Mouse (Mus musculus): ENCODE data around the gene Zfp207.
"Not testable (repeated sequence)": the region's sequence is repeated elsewhere in the genome, so short reads cannot be mapped to it uniquely, and the experiment has no call there.

Gene Zfp207

GRCm38 (mm10) chr11:80383019-80383625 is at the start of gene Zfp207:
Gene Zfp207, plus strand, starts transcription at chr11:80383279.
- peak; percentile 99 for DNase-seq

DNA sequence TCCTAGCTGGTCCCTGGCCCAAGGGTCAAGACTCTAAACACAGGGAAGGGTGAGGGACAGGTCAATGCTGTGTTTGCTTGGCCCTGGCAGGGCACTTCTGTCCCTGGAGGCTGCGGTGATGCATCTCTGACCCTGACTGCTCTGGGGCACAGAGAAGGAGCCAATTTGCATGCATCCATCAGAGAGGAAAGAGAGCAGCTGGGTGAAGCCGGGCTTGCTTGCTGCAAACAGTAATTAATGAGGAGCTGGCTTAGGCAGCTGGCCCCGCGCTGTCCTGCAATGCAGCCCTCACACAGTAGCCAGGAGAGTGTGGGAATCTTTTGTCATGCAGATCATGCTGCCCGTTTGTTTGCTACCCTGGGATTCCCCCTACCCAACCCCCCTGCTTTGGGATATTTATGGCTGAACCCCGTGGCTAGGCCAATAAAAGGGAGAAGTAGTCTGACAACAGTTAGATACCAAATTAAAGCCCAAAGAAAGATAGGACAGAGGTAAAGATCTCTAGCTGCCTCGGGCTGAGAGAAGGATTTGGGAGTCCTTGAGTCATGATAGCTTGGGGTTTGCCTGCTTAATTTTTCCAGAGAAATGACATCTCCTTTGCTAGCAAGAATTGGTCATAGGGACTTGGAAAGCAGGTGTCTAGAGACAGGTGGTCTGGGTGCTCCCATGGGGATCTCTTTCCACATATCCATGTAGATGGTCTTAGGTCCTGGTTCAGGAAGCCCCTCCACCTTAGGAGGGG is 47.3 kb upstream of the Zfp207 start:
- DNase-seq = no peak

DNA sequence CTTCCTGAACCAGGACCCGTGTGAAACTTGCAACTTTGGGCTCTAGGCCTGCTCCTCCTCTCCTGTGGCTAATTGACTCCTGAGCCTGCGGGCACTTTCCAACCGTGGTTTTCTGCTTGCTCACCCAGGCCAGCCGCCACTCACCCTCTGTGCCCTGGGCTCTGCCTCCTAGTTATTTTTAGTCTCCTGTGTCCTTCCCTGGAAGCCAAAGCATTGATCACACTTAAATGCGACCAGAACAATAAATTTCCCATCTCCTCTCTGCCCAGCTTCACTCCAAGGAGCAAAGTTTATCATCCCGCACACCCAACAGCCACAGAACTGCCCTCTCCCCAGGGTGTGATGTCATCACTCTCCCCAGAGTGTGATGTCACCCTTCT is 46.7 kb upstream of the Zfp207 start:
- no peak for DNase-seq

GRCm38 (mm10) chr11:80342482-80342881 is 40.6 kb upstream of the Zfp207 start:
- no peak for DNase-seq

- DNase-seq = peak; percentile 88 to 91
These were observed 31.1 kb upstream of the Zfp207 start for GRCm38 (mm10) chr11:80351832-80352430.

- DNase-seq = no peak
These were observed 28.2 kb upstream of the Zfp207 start for GRCm38 (mm10) chr11:80354832-80355231.

DNA sequence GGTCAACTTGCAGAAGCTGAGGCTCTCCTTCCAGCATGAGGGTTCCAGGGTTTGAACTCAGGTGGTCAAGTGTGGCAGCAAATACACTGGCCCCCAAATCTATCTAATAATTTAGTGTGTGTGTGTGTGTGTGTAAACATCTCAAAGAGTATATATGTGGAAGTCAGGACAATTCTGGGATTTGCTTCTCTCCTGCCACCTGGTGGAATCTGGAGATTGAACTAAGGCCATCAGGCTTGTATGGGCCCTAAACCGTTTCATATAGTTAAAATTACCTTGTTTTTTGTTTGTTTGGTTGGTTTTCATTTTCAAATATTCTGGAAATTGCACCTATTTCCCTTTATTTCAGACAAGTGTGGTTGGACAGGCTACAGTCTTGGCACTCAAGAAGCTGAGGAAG is 14.1 kb upstream of the Zfp207 start:
- no peak for DNase-seq

DNA sequence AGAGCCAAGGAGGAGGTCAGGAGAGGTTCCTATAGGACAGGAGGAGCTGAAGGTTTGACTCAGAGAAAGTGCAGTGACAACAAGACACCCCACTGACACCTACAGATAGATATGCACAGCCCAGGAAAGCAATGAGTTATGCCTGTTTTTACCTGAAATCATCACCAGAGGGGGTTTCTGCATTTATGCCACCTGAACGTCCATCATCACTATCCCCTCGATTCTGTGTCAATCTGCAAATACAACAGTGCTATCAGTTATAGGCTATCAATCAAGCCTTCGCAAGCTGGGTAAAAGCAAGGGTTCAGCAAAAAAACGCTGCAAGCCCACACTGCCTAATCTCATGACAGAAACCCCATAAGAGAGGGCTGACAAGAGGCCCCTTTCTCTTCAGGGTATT is 6.4 kb upstream of the Zfp207 start:
- no peak for DNase-seq

DNA sequence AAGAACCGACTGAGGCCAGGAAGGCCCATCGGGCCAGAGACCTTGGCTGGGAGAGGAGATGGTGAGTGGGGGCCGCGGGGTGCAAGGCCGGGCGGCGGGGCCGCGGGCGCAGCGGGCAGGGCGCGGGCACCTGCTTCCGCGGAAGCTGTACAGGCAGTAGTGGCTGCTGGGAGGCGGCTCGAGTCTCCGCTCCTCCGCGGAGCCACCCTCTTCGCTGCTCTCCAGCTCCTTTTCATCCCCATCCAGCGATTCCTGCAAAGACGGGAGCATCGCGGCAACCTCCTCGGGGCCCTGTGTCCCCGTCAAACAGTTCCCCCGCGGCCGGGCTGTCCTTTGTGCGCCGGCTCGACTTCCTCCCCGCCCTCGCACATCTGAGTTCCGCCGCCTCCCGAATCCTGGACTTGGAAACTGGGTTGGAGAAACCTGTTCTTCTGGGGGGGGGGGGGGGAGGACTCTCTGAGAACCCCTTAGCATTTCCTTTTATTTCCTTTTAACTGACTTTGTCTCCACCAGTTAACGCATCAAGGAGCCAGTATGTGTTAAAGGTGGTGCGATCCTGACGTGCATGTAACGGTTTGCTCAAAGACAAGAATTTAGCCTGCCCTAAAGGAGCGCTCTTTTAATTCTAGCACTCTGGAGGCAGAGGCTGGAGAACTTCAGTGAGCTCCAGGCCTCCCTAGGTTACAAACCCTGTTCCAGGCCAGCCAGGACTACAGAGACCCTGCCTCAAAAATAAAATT is 5.2 kb upstream of the Zfp207 start, which contains the start of gene 5730455P16Rik:
Gene 5730455P16Rik (minus strand): TSS at position 323 of the 740 bp plus-strand sequence.
- peak; percentile 88 to 90 for DNase-seq

- DNase-seq = not testable (repeated sequence)
These were observed 4.5 kb upstream of the Zfp207 start for GRCm38 (mm10) chr11:80378452-80379068.

DNA sequence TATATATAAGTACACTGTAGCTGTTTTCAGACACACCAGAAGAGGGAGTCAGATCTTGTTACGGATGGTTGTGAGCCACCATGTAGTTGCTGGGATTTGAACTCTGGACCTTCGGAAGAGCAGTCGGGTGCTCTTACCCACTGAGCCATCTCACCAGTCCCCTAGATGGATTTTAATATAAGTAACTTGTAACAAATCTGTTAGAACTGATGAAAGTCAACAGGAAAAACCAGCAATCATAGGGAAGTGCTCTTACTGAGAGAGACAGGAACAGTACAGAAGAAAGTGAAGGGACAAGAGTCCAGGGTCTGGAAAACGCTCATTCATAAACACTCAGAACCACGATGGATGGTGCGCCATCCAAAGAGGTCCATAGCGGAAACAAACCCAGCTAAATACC is 3.9 kb upstream of the Zfp207 start:
- not testable (repeated sequence) for DNase-seq

GRCm38 (mm10) chr11:80382626-80383018 is 457 bp upstream of the Zfp207 start:
- DNase-seq = peak; percentile 30 to 58

- DNase-seq = no peak
These were observed 557 bp downstream of the Zfp207 start for GRCm38 (mm10) chr11:80383626-80384046.

- no peak for DNase-seq
These were observed 1.4 kb downstream of the Zfp207 start for GRCm38 (mm10) chr11:80384461-80384860.

DNA sequence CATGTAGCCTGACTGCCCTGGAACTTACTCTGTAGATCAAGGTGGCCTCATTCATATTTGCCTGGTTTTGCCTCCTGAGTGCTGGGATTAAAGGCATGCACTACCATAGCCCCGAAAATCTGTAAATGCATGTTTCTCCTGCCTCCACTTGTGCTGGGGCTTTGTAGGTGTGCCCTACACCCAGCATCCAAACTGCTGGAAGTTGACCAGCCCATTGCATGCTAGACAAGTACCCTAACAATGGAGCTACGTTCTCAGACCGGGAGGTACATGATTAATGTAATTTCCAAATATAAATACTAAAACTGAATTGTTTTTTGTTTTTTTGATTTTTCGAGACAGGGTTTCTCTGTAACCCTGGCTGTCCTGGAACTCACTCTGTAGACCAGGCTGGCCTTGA is 2.0 kb downstream of the Zfp207 start:
- DNase-seq = no peak

- no peak for DNase-seq
These were observed 3.7 kb downstream of the Zfp207 start for GRCm38 (mm10) chr11:80386790-80387189.

DNA sequence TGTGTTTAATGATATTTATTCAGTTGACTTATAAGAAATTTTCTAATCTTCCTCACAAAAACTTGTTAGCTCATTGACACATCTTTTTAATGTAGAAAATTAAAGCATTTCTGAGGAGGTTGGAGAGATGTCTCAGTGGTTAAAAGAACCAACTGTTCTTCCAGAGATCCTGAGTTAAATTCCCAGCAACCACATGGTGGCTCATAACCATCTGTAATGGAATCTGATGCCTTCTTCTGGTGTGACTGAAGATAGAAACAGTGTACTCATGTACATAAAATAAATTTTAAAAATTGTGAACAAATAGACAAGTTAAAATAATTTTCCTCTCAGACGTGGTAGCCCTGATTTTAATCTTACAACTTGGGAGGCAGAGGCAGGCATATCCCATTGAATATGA is 6.8 kb downstream of the Zfp207 start:
- no peak for DNase-seq

DNA sequence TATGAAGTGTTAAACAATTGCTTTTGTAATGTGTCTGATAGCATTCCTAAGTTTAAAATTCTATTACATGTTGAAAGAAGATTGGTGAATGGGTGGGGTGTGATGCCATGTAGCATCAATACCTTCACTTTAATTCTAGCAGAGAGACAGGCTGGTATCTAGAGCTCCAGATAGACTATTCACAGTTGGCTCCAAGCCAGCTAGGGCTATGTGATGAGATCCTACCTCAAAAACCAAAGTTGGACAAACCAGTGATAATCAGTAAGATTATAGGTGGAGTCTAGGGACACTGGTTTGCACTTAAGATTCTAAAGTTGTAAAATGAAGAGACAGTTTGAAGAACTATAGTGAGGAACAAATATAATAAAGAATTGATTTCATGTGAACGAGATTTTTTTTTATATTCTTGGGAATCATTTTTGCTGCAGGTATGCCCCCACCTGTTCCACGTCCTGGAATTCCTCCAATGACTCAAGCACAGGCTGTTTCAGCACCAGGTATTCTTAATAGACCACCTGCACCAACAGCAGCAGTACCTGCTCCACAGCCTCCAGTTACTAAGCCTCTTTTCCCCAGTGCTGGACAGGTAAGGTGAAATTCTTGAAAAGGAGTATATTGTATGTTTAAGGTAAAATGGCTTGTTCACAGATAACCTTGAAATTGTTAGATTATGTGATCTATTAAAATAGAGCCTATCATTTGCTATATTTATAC is 8.5 kb downstream of the Zfp207 start:
- DNase-seq = peak in 1 of 2 experiments; percentile 26

GRCm38 (mm10) chr11:80395930-80396329 is 12.9 kb downstream of the Zfp207 start:
- DNase-seq = no peak

DNA sequence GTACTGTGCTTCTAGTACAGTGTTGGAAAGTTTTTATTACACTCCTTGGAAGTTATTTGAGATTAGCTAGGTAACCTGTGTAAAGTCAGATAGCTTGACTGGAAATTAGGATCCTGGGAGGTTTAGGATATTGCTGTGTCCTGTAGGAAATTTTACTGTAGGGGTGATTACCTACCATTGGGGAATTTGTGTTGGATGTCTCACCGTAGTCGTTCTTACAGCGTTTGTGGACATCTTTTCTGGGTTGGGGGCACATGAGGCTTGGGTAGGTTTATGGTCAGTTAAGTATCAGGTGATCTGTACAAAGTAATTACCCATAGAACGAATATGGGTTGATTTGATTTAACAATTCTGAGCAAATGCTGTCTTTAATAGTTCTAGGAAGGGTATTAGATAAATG is 13.5 kb downstream of the Zfp207 start:
- no peak for DNase-seq

DNA sequence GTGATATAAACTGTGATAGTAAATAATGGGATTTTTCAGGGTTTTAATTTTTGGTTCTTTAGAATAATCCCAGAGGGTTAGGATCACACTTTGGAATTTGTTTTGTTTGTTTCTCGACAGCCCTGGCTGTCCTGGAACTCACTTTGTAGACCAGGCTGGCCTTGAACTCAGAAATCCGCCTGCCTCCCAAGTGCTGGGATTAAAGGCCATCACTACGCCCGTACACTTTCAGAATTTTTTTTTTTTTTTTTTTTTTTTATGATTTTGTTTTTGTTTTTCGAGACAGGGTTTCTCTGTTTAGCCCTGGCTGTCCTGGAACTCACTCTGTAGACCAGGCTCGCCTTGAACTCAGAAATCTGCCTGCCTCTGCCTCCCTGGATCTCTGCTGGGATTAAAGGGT is 24.8 kb downstream of the Zfp207 start:
- not testable (repeated sequence) for DNase-seq

GRCm38 (mm10) chr11:80410377-80410776 is 27.3 kb downstream of the Zfp207 start:
- DNase-seq = no peak

Measured in cerebellum, postnatal 36 days (tissue).